Mouse (Mus musculus) heart, embryonic 11.5 days (tissue): Measurements from ENCODE around the gene Gckr. TPM values are rescaled to one million over a fixed set of nuclear protein-coding genes. Genes with fewer than 3 reads are reported as not detected.

Experiments used
- polyA plus RNA-seq: library from polyadenylated mRNA; unstranded; fragments of >200 nt; fragmentation: Nextera tagmentation; extraction: Ambion mirVana; gene quantifications from 2 replicates; pipeline ENCODE4 v1.2.1, GENCODE M21; 2014

Gene Gckr
- polyA plus RNA-seq, 1 experiment from 2014 or later = 0.60 TPM

Other genes with a start within 250 kb of the Gckr start
- gene Atraid, start 249.1 kb upstream of the Gckr start, polyA plus RNA-seq = 96.8 and 101 TPM in 2 replicates
- gene Slc5a6, start 248.5 kb upstream of the Gckr start, polyA plus RNA-seq = 5.4 and 7.1 TPM in 2 replicates
- 22.9 and 23.1 TPM in 2 replicates for gene Cad, start 242.7 kb upstream of the Gckr start, polyA plus RNA-seq
- not detected in 2 replicates for gene Dnajc5g, start 191.2 kb upstream of the Gckr start, polyA plus RNA-seq
- gene Slc30a3, start 189.2 kb upstream of the Gckr start, polyA plus RNA-seq = 0.47 and 0.48 TPM in 2 replicates
- 13.9 and 16.7 TPM in 2 replicates for gene Trim54, start 180.7 kb upstream of the Gckr start, polyA plus RNA-seq
- gene Ucn, start 158.6 kb upstream of the Gckr start, polyA plus RNA-seq = 0.51 TPM in 1 of 2 replicates, not detected in the other
- gene Mpv17, start 143.2 kb upstream of the Gckr start, polyA plus RNA-seq = 78.1 and 82.1 TPM in 2 replicates
- 0.76 and 1.2 TPM in 2 replicates for gene Gm29609, start 117.5 kb upstream of the Gckr start, polyA plus RNA-seq
- 48.2 and 50.8 TPM in 2 replicates for gene Gtf3c2, start 117.3 kb upstream of the Gckr start, polyA plus RNA-seq
- 115 and 122 TPM in 2 replicates for gene Snx17, start 104.2 kb upstream of the Gckr start, polyA plus RNA-seq
- 56.7 and 58.6 TPM in 2 replicates for gene Eif2b4, start 104.0 kb upstream of the Gckr start, polyA plus RNA-seq
- gene Zfp513, start 95.1 kb upstream of the Gckr start, polyA plus RNA-seq = 4.8 and 5.0 TPM in 2 replicates
- gene Ppm1g, start 76.8 kb upstream of the Gckr start, polyA plus RNA-seq = 103 and 116 TPM in 2 replicates
- gene Nrbp1, start 56.6 kb upstream of the Gckr start, polyA plus RNA-seq = 124 and 141 TPM in 2 replicates
- 0.53 and 0.59 TPM in 2 replicates for gene Gm9970, start 56.2 kb upstream of the Gckr start, polyA plus RNA-seq
- gene Krtcap3, start 45.8 kb upstream of the Gckr start, polyA plus RNA-seq = 7.1 and 7.7 TPM in 2 replicates
- 22.7 and 30.7 TPM in 2 replicates for gene Ift172, start 6.3 kb upstream of the Gckr start, polyA plus RNA-seq
- 22.3 and 28.5 TPM in 2 replicates for gene Fndc4, start 1.4 kb upstream of the Gckr start, polyA plus RNA-seq
- 34.4 and 44.0 TPM in 2 replicates for gene Zfp512, start 155.0 kb downstream of the Gckr start, polyA plus RNA-seq
- gene 4930548H24Rik, start 188.3 kb downstream of the Gckr start, polyA plus RNA-seq = 0.08 TPM in 1 of 2 replicates, not detected in the other
- gene Gpn1, start 197.3 kb downstream of the Gckr start, polyA plus RNA-seq = 52.0 and 52.7 TPM in 2 replicates
- gene Slc4a1ap, start 229.6 kb downstream of the Gckr start, polyA plus RNA-seq = 22.5 and 25.2 TPM in 2 replicates
- gene Supt7l, start 230.4 kb downstream of the Gckr start, polyA plus RNA-seq = 17.0 and 17.1 TPM in 2 replicates